Mouse (Mus musculus) heart, embryonic 15.5 days (tissue): Measurements from ENCODE around the gene Slc4a11. TPM values are rescaled to one million over a fixed set of nuclear protein-coding genes. Genes with fewer than 3 reads are reported as not detected.
A peak's percentile ranks its signal among the peaks of the same experiment; 100 is the strongest.
"Not testable (repeated sequence)": the region's sequence is repeated elsewhere in the genome, so short reads cannot be mapped to it uniquely, and the experiment has no call there.

ENCODE experiments used
- ATAC-seq: fragments of 200-750 bp; cut with Nextera tagmentation; replicated peaks from 2 replicates; pipeline ENCODE4 v1.8.0; 2017; ENCODE audit warnings: low read depth, moderate TSS enrichment; ENCODE audit not compliant: insufficient number of reproducible peaks, insufficient read depth, low FRiP score
- H3K27ac ChIP-seq: fragments of 300-500 bp; sonication (generic); 2 replicates; pipeline ENCODE4 v1.5.1; 2015; ENCODE audit warnings: mild to moderate bottlenecking, inconsistent platforms
- H3K27me3 ChIP-seq: fragments of 300-500 bp; sonication (generic); 2 replicates; pipeline ENCODE4 v1.6.1; 2015; ENCODE audit warnings: inconsistent platforms
- H3K36me3 ChIP-seq: fragments of 300-500 bp; sonication (generic); 2 replicates; pipeline ENCODE4 v1.6.1; 2015; ENCODE audit warnings: mild to moderate bottlenecking, inconsistent platforms
- H3K4me1 ChIP-seq: fragments of 300-500 bp; sonication (generic); replicated peaks from 2 replicates; pipeline ENCODE4 v1.6.1; 2015; ENCODE audit warnings: inconsistent platforms
- H3K4me2 ChIP-seq: fragments of 300-500 bp; sonication (generic); 2 replicates; pipeline ENCODE4 v1.6.1; 2015; ENCODE audit warnings: inconsistent platforms, mild to moderate bottlenecking, moderate library complexity
- H3K4me3 ChIP-seq: fragments of 300-500 bp; sonication (generic); 2 replicates; pipeline ENCODE4 v1.5.1; 2015; ENCODE audit warnings: mild to moderate bottlenecking, inconsistent platforms
- H3K9ac ChIP-seq: fragments of 300-500 bp; sonication (generic); 2 replicates; pipeline ENCODE4 v1.6.1; 2015; ENCODE audit warnings: mild to moderate bottlenecking, inconsistent platforms
- H3K9me3 ChIP-seq: fragments of 300-500 bp; sonication (generic); replicated peaks from 2 replicates; pipeline ENCODE4 v1.6.1; 2016; ENCODE audit warnings: inconsistent platforms
- WGBS: fragments of 180-500 bp; shearing (Covaris S2); methylation state at CpG from one replicate; pipeline ENCODE4 v1.1.7; 2015; ENCODE audit warnings: mixed read lengths; 5-methylcytosine and 5-hydroxymethylcytosine counted together
- polyA plus RNA-seq: library from polyadenylated mRNA; unstranded; fragments of >200 nt; fragmentation: Nextera tagmentation; extraction: Ambion mirVana; gene quantifications from 2 replicates; pipeline ENCODE4 v1.2.1, GENCODE M21; 2015

The Slc4a11 gene
- polyA plus RNA-seq, 1 experiment from 2014 or later, result 0.19 TPM

DNA sequence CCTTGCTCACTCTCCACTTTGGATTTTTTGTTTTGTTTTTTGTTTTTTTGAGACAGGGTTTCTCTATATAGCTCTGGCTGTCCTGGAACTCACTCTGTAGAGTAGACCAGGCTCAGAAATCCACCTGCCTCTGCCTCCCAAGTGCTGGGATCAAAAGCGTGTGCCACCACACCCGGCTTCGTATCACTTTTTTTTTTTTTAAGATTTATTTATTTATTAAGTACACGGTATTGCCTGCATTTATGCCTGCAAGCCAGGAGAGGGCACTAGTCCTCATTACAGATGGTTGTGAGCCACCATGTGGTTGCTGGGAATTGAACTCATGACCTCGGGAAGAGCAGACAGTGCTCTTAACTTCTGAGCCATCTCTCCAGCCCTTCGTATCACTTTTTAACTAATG lies 48.3 kb downstream of the Slc4a11 start:
- WGBS, result 78% methylated on average over 6 of the region's 6 CpGs
- ATAC-seq, H3K27ac ChIP-seq: not testable (repeated sequence)

DNA sequence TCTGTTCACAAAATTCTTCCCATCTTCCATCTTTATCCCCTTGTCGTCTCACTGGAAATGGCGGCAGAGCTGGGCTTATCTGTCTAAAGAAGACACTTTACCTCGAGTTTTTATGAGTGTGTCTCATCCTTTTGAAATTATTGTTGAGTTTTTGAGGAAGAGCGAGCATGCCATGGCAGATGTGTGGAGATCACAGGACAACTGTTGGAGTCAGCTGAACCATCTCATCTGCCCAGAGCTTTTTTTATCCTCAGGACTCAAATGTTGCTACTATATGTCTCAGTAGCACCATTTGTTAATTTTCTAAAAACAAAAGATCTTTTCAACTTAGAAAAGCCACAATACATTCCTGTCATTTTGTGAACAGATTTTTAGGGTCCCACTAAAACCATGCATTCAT lies 52.1 kb downstream of the Slc4a11 start:
- H3K9me3 ChIP-seq, result no peaks in the 10 kb centered on the region
- no peaks in the 10 kb centered on the region for H3K36me3 ChIP-seq
- no peak overlapping the region for H3K4me2 ChIP-seq
- no peak for ATAC-seq
- peaks cover 12% of the 10 kb centered on the region for H3K27me3 ChIP-seq
- H3K4me1 ChIP-seq, result peaks cover 8% of the 10 kb centered on the region
- no peak overlapping the region for H3K4me3 ChIP-seq
- WGBS, result 71% methylated on average over 4 of the region's 4 CpGs
- no peak overlapping the region for H3K9ac ChIP-seq
- H3K27ac ChIP-seq, result no peak overlapping the region

More for the DNA sequence above, 48.3 kb downstream of the Slc4a11 start:
- not testable (repeated sequence) for H3K9me3 ChIP-seq, H3K4me2 ChIP-seq, H3K9ac ChIP-seq, H3K4me1 ChIP-seq, H3K27me3 ChIP-seq, H3K4me3 ChIP-seq
- peaks cover 15% of the 10 kb centered on the region for H3K36me3 ChIP-seq

DNA sequence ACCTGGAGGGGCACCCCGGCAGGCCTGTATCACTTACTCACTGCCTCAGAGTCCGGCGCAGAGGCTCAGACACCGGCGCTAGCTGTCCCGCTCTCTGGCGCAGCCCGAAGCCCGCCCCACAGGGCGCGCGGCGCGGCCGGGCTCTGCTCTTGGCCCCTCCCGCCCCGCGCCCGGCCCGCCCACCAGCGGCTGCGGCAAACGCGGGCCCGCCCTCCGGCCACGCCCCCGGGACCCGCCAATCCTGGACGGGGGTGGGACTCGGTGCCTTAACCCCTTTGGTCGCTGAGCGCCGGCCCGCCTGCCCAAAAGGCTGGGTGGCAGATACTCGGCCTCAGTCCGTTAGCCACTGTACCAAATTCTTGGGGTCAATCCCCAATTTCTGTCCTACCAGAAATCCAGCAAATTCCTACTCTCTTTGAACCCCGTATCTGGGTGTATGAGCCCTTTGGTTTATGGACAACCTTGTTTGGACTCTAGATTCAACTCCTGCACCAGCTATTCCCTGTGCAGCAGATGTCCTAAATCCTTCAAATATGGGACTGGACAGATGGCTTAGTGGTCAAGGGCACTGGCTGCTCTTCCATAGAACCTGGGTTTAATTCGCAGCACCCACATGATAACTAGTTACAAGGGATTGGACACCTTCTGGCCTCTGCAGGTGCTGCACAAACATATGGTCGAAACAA lies 54.5 kb downstream of the Slc4a11 start, which contains the start of gene Lzts3:
Lzts3 (minus strand) TSS at position 120 of the 686 bp plus-strand sequence.
- 3% methylated on average over 40 of the region's 40 CpGs for WGBS
- Histone ChIP-seq H3K27me3 (peaks cover 30% of the 10 kb centered on the region), H3K4me1 (peaks cover 8% of the 10 kb centered on the region), H3K9ac (peak within 1 kb of the TSS; percentile 80), H3K36me3 (no peaks in the 10 kb centered on the region), H3K27ac (peak within 1 kb of the TSS; percentile 34; the same call in 1 of the 2 replicates), H3K9me3 (no peaks in the 10 kb centered on the region), H3K4me3 (peak within 1 kb of the TSS; percentile 78), H3K4me2 (peak within 1 kb of the TSS; percentile 100)
- peak; percentile 96 for ATAC-seq

DNA sequence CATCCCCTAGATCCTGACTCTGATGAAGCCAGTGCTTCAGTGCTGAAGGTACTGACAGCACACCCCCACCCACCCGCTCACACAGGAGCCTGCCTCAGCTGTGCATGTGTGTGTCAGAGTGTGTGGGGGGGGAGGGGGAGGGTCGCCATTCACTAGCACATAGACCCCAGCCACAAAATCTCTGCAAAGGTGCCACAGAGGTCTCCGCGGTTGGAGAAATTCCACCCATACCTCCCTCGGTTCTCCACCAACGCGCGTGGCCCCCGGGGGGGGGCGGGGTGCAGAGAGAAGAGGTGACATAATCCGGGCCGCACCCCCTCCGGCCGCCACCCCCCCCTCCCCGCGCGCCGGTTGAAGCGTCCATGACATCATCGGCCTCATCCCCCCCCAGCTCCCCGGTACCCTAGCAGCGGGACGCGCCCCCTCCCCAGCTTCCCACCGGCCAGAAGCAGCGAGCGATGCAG lies 55.1 kb downstream of the Slc4a11 start:
- peak overlapping the region; percentile 100 for H3K4me2 ChIP-seq
- WGBS, result under 1% methylated on average over 25 of the region's 27 CpGs
- peak; percentile 48 for ATAC-seq
- H3K27me3 ChIP-seq, result peaks cover 36% of the 10 kb centered on the region
- peaks cover 8% of the 10 kb centered on the region for H3K4me1 ChIP-seq
- H3K4me3 ChIP-seq, result peak overlapping the region; percentile 78
- H3K9ac ChIP-seq, result peak overlapping the region; percentile 80
- no peaks in the 10 kb centered on the region for H3K9me3 ChIP-seq
- H3K27ac ChIP-seq, result peak overlapping the region; percentile 34; the same call in 1 of the 2 replicates
- no peaks in the 10 kb centered on the region for H3K36me3 ChIP-seq

DNA sequence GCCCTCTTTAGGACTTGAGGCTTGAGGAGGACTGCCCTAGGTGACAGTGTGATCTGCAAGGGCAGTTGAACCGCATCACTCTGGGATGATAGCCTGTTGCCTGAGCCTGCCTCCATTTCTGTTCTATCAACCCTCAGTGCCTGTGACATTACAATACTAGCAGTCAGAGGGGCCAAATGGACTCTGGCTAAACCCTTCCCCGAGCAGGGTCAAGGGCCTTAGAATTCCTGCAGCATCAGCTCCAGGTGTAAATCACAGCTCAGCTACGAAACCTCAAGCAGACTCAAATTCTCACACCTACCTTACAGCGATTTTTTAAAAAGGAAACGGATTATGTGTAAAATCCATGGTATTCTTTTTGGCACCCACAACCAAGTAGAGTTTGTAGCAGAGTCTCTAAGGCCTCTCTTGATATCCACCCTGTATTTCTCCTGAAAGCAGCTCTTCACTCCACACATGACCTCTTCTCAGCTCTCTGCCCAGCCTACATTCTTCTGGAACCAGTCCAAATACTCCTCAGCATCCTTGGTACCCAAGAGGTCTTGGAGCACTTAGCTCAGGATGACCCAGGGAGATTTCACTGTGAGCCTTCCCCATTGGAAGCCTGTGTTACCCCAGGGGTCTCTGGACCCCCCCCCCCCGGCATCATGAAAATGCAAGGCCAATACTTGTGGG lies 55.8 kb downstream of the Slc4a11 start:
- no peak for ATAC-seq
- H3K4me2 ChIP-seq, result peak overlapping the region; percentile 100; the same call in 1 of the 2 replicates
- H3K4me3 ChIP-seq, result peak overlapping the region; percentile 78; the same call in 1 of the 2 replicates
- H3K9ac ChIP-seq, result no peak overlapping the region
- peaks cover 8% of the 10 kb centered on the region for H3K4me1 ChIP-seq
- no peak overlapping the region for H3K27ac ChIP-seq
- 61% methylated on average over 6 of the region's 6 CpGs for WGBS
- peaks cover 44% of the 10 kb centered on the region for H3K27me3 ChIP-seq
- H3K9me3 ChIP-seq, result no peaks in the 10 kb centered on the region
- no peaks in the 10 kb centered on the region for H3K36me3 ChIP-seq

DNA sequence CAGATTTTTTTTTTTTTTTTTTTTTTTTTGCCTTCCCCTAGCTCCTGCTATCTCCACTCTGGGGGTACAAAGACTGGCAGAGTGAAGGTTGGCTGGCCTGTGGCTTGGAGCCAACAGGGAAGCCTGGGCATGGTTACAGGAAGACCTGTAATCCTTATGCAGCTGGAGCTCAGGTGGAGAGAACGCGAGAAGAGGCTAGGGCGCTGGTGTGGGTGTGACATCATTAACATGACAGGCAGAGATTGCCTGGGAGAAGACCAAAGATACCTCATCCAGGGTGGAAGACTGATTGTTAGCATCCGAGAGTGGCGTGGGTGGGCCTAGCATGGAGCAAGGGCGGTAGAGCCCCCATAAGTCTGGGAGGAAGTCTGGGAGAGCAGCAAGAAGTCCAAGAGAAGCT lies 58.0 kb downstream of the Slc4a11 start:
- Histone ChIP-seq H3K4me2 (no peak overlapping the region), H3K27ac (no peak overlapping the region), H3K27me3 (peaks cover 66% of the 10 kb centered on the region), H3K36me3 (no peaks in the 10 kb centered on the region), H3K9ac (no peak overlapping the region), H3K4me3 (no peak overlapping the region), H3K4me1 (peaks cover 29% of the 10 kb centered on the region), H3K9me3 (no peaks in the 10 kb centered on the region)
- ATAC-seq, result no peak
- 76% methylated on average over 6 of the region's 6 CpGs for WGBS

DNA sequence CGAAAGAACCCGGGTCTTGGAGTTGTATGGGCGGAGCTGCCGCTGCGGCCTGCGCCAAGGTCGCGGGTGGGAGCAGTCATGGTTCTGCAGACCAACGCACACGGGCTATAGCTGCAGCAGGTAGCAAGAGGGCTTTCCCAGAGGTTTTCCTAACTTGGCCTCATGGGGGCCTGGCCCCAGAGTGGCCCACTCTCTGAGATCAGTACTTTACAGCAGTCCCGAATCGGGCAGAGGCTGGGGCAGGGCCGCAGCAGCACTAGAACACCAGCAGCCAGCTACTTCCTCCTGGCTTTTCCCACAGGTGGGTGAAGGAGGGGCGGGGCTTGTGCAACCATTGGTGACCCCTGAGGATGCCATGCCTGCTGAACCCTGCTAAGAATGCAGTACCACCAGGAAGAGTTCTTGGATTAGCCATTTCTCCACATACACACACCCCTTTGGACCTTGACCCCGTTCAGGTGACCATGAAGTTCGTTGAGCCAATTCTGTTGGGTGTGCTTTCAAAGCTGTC lies 59.2 kb downstream of the Slc4a11 start:
- WGBS, result 27% methylated on average over 16 of the region's 16 CpGs
- ATAC-seq, result no peak
- no peak overlapping the region for H3K9ac ChIP-seq
- H3K9me3 ChIP-seq, result no peaks in the 10 kb centered on the region
- peaks cover 76% of the 10 kb centered on the region for H3K27me3 ChIP-seq
- H3K4me1 ChIP-seq, result peaks cover 32% of the 10 kb centered on the region
- no peak overlapping the region for H3K4me3 ChIP-seq
- no peaks in the 10 kb centered on the region for H3K36me3 ChIP-seq
- H3K27ac ChIP-seq, result no peak overlapping the region
- no peak overlapping the region for H3K4me2 ChIP-seq

DNA sequence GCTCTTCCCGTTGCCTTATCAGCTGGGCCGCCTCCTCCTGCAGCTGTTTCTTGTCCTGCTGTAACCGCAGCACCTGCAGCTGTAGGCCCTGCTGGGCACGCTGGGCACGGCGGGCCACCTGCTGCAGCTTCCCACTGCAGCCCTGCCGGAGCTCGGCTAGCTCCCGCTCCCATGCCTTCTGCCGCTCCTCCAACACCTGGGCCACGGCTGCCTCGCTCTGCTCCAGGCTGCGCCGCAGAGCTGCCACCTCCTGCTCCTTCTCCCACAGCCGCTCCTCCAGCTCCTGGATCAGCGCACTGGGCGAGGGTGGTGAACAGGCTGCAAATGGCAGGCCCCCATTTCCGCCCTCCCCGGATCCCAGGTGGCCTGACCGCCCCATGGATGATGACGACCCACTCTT lies 61.5 kb downstream of the Slc4a11 start:
- Histone ChIP-seq H3K9ac (no peak overlapping the region), H3K4me1 (peaks cover 23% of the 10 kb centered on the region), H3K36me3 (no peaks in the 10 kb centered on the region), H3K4me2 (peak overlapping the region; percentile 91), H3K27me3 (peaks cover 76% of the 10 kb centered on the region), H3K4me3 (peak overlapping the region; percentile 55), H3K9me3 (no peaks in the 10 kb centered on the region), H3K27ac (no peak overlapping the region)
- no peak for ATAC-seq
- 19% methylated on average over 21 of the region's 21 CpGs for WGBS

DNA sequence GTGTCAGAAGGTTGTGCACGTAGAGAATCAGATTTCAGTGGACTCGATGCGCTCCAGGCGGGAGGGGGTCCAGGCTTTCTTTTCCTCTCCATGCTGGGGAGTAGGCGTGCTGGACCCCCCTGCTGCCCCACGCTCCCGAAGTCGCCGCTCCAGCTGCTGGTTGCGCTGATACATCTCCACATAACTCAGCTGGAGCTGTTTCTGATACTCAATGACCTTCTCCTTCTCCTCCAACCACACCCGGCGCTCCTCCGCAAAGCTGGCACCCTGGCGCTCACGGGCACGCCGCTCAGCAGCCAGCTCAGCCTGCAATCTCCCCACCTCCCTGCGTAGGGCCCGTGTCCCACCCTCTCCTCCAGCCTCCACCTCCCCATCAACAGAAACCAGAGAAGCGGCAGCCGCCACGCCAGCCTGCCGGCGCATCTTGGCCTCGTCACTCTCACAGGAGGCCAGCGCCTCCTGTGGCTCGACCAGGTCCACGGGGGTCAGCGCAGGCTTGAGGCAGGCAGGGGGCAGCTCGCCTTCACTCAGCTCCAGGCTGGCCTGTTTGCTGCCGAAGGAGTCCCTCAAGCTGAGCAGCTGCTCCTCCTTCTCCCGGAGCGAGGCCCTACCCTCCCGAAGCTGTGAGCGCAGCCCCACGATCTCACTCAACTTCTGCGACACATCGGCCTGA lies 62.4 kb downstream of the Slc4a11 start:
- H3K27me3 ChIP-seq, result peaks cover 72% of the 10 kb centered on the region
- WGBS, result 2% methylated on average over 38 of the region's 38 CpGs
- H3K4me1 ChIP-seq, result peaks cover 23% of the 10 kb centered on the region
- peak overlapping the region; percentile 55 for H3K4me3 ChIP-seq
- no peaks in the 10 kb centered on the region for H3K36me3 ChIP-seq
- H3K9ac ChIP-seq, result peak overlapping the region; percentile 56
- H3K9me3 ChIP-seq, result no peaks in the 10 kb centered on the region
- H3K27ac ChIP-seq, result no peak overlapping the region
- H3K4me2 ChIP-seq, result peak overlapping the region; percentile 91
- peak; percentile 48 for ATAC-seq
